Mouse (Mus musculus) large intestine, adult 2 months (tissue): Measurements from ENCODE around the gene Znhit1. TPM values are rescaled to one million over a fixed set of nuclear protein-coding genes. Genes with fewer than 3 reads are reported as not detected.
A peak's percentile ranks its signal among the peaks of the same experiment; 100 is the strongest.
"Not testable (repeated sequence)": the region's sequence is repeated elsewhere in the genome, so short reads cannot be mapped to it uniquely, and the experiment has no call there.

Experiments
- DNase-seq: peaks from one replicate; pipeline ENCODE4 v3.0.0-alpha.2; 2012; ENCODE audit warnings: low read depth, low spot score
- WGBS: fragments of 180-500 bp; shearing (Covaris S2); methylation state at CpG from one replicate; pipeline ENCODE4 v1.1.7; 2018; 5-methylcytosine and 5-hydroxymethylcytosine counted together
- polyA plus RNA-seq: library from polyadenylated mRNA; depleted of rRNA; stranded (reverse); fragments of >200 nt; gene quantifications from 2 replicates; pipeline ENCODE4 v1.2.3, GENCODE M21; 2012

Gene Znhit1
- polyA plus RNA-seq, 1 experiment, result 93.7 TPM

- DNase-seq, result no peak
- 13% methylated on average over 5 of the region's 5 CpGs for WGBS
Measured at GRCm38 (mm10) chr5:136958991-136959605, 28.7 kb downstream of the Znhit1 start.

GRCm38 (mm10) chr5:136957250-136957649 lies 30.6 kb downstream of the Znhit1 start:
- no peak for DNase-seq

GRCm38 (mm10) chr5:136955622-136956021 lies 32.2 kb downstream of the Znhit1 start:
- 52% methylated on average over 4 of the region's 4 CpGs for WGBS
- no peak for DNase-seq

More at GRCm38 (mm10) chr5:136957250-136957649, 30.6 kb downstream of the Znhit1 start:
- WGBS, result 28% methylated on average over 1 of the region's 1 CpGs

DNA sequence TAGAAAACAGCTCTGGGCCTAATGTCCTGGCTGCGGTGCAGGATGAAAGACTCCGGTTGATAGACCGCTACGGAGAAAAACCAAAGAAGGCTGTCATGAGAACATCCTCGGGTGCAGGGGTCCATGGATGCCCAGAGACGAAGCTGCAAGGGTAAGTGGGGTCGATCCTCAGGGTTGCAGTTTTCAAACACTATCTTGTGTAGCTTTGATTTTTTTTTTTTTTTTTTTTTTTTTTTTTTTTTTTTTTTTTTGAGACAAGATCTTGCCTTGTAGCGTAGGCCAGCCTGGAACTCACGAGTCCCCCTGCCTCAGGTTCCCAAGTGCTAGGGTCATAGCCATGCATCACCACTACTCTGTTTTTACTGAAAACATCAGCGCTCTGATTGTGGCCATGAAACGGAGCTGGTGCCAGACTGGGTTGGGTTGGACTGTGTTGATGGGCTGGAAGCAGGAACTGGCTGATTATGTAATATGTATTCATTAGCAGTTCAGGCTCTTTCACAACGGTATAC lies 34.3 kb downstream of the Znhit1 start:
- DNase-seq, result no peak
- WGBS, result 2% methylated on average over 12 of the region's 12 CpGs

GRCm38 (mm10) chr5:136953015-136953414 lies 34.8 kb downstream of the Znhit1 start, which contains the start of gene Fis1:
Gene Fis1, plus strand, starts transcription at chr5:136953275.
- WGBS, result under 1% methylated on average over 23 of the region's 23 CpGs
- DNase-seq, result peak; percentile 97

GRCm38 (mm10) chr5:136952153-136952552 lies 35.7 kb downstream of the Znhit1 start:
- DNase-seq, result no peak
- WGBS, result 63% methylated on average over 4 of the region's 4 CpGs

DNA sequence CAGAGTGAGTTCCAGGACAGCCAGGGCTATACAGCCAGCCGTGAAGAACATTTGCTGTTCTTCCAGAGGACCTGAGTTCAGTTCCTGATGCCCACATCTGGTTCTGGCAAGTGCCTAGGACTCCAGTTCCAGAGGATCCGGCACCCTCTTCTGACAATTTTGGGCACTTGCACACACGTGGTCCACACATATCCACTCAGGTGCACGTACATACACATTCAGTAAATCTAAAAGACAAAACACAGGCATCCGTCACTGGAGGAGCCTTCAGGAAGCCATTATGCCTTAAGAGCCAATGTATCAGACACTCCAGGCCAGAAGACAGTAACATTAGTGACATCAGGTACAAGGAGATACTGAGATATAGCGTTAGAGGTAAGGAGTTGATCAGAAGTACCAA lies 37.3 kb downstream of the Znhit1 start:
- WGBS, result 90% methylated on average over 6 of the region's 6 CpGs

DNA sequence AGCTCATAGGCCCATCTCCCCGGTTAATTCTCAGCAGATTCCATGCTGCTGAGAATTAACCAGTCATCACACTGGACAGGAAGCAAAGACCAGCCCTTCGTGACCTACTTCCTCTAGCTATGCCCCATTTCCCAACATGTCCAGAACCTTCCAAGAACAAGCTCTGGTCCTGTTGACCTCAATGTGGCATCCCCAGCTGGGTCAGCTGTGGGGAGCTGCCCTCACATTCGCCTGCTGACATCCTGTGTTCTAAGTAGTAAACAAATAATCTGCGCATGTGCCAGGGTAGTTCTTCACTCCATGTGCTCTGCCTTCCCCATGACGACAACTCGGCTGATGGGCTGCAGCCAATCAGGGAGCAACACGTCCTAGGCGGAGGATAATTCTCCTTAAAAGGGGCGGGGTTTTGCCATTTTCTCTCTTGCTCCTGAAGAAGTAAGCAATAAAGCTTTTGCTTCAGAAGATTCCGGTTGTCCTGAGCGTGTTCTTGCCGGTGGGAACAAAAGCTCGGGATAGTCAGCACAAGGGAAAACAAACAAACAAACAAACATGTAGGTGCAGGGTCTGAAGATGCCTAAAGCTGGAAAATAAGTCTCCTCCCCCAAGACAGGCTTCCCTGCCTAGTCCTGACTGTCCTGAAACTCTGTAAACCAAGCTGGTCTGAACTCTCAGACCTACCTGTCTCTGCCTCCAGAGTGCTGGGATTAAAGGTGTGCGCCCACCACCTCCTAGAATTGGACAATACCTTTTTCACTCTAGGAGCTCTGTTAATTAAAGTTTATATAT lies 38.1 kb downstream of the Znhit1 start:
- DNase-seq, result not testable (repeated sequence)
- WGBS, result 72% methylated on average over 14 of the region's 14 CpGs

More for the DNA sequence above, 37.3 kb downstream of the Znhit1 start:
- DNase-seq, result no peak

GRCm38 (mm10) chr5:136947874-136948273 lies 39.9 kb downstream of the Znhit1 start:
- no peak for DNase-seq

DNA sequence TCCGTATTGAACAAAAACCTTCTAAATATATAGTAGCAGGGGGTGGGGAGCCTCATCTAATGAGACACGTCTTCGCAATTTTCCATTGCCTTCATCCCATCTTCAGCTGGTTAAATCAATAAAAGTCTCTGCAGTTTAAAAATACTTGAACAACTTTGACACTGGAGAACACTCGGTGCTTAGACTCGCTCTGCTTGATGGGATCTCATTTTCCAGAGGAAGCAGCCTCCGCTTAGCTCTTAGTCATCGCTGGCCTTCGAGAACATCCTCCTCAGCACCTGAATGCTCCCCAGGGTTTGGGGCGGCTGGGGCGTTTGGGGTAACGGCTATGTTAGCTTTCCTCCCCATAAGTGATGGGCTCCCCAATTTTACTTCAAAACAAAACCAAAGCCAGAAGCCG lies 42.7 kb downstream of the Znhit1 start:
- no peak for DNase-seq
- 75% methylated on average over 12 of the region's 12 CpGs for WGBS

GRCm38 (mm10) chr5:136943382-136943781 lies 44.4 kb downstream of the Znhit1 start:
- WGBS, result 76% methylated on average over 2 of the region's 2 CpGs
- DNase-seq, result no peak

DNA sequence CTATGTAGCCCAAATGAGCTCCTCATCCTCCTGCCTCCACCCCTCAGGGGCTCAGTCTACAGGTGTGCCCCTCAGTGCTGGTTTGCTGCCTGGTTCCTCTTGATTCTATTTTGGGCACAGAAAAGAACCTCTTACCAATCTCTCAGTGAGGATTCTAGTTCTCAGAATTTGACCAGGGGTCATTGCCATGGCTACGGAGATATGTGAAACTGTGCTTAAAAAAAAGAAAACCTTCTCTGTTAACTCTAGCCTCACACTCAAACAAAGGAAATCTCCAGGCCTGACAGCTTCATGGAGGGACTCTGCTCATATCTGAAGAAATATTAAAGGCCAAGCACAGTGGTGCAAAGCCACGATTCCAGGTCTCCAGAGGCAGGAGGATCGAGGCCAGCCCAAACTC lies 45.0 kb downstream of the Znhit1 start:
- 82% methylated on average over 3 of the region's 3 CpGs for WGBS
- DNase-seq, result no peak

- DNase-seq, result no peak
- WGBS, result 84% methylated on average over 12 of the region's 12 CpGs
Measured at GRCm38 (mm10) chr5:136940845-136941560, 46.8 kb downstream of the Znhit1 start.

DNA sequence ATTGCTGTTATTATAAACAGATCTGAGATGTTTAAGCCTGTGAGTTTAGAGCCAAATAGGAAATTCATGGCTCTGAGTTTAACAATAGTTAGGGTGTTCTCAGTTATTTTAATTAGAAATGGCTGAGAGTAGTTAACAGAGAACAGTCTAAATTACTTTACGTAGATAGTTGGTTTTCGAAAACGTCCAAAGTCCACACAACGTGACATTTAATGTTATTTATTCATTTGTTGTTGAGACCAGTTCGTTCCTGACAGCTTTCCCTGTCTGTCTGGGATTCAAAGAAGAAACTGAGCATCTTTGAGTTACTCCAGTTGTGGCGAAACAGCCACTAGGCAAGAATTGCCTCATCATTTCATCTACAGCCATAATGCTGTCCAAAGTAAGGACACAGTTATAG lies 47.8 kb downstream of the Znhit1 start:
- not testable (repeated sequence) for DNase-seq
- 53% methylated on average over 6 of the region's 6 CpGs for WGBS

GRCm38 (mm10) chr5:136939284-136939683 lies 48.5 kb downstream of the Znhit1 start:
- no peak for DNase-seq
- 75% methylated on average over 7 of the region's 7 CpGs for WGBS

GRCm38 (mm10) chr5:136937621-136938020 lies 50.2 kb downstream of the Znhit1 start:
- WGBS, result 75% methylated on average over 5 of the region's 5 CpGs
- DNase-seq, result no peak

DNA sequence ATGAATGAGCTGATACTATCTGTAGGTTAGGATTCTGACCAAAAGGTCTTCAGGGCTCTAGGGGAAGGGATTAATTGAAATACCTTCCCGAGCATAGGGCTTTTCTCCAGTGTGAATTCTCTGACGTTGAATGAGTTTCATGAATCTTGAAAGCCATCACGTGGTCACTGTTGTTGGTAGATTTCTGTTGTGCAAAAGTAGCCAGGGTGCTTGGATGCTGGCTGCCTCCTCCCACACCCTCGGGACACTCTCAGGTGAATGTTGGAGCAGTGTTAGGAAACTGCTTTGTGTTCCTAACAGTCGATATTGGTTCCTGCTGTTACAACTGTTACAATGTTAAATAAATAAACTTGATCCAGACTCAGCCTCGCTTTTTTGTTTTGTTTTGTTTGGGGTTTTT lies 51.1 kb downstream of the Znhit1 start:
- no peak for DNase-seq
- 82% methylated on average over 6 of the region's 6 CpGs for WGBS

GRCm38 (mm10) chr5:136935905-136936695 lies 51.7 kb downstream of the Znhit1 start:
- 55% methylated on average over 7 of the region's 7 CpGs for WGBS

GRCm38 (mm10) chr5:136933930-136934329 lies 53.9 kb downstream of the Znhit1 start:
- DNase-seq, result no peak
- WGBS, result 88% methylated on average over 6 of the region's 6 CpGs

More at GRCm38 (mm10) chr5:136935905-136936695, 51.7 kb downstream of the Znhit1 start:
- DNase-seq, result no peak
